Mouse (Mus musculus) kidney, postnatal 14 days (tissue): ENCODE measurements around the gene Atp6v1e2.
A peak's percentile ranks its signal among the peaks of the same experiment; 100 is the strongest.

Experiments
- DNase-seq: peaks from one replicate; pipeline ENCODE4 v3.0.0; 2022; ENCODE audit warnings: mixed read lengths

Atp6v1e2 gene

GRCm38 (mm10) chr17:86964041-86964440 is 16.3 kb upstream of the Atp6v1e2 start:
- DNase-seq: peak; percentile 28

GRCm38 (mm10) chr17:86963586-86963902 is 15.8 kb upstream of the Atp6v1e2 start:
- no peak for DNase-seq

GRCm38 (mm10) chr17:86962894-86963585 is 15.3 kb upstream of the Atp6v1e2 start, which contains the start of gene Rhoq:
Gene Rhoq, plus strand, starts transcription at chr17:86963082.
- peak; percentile 95 for DNase-seq

GRCm38 (mm10) chr17:86962297-86962893 is 14.7 kb upstream of the Atp6v1e2 start:
- peak; percentile 91 for DNase-seq

GRCm38 (mm10) chr17:86961301-86961841 is 13.7 kb upstream of the Atp6v1e2 start:
- peak; percentile 50 for DNase-seq

DNA sequence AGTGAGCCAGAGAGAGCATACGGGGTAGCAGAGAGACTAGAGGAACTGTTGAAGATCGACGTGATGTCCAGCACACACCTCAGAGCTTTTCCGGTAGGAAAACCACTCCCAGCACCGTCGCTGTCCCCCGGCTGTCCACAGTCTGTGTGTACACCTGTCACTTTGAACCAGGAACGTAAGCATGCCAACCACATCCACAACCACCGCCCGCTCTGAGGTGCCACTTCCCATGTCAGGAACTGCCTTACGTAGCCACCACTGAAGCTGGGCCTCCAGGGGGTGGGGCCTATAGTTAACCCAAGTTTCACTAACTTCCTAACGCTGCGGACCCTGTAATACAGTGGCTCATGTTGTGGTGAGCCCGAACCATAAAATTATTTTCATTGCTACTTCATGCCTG is 10.3 kb upstream of the Atp6v1e2 start:
- DNase-seq: no peak

DNA sequence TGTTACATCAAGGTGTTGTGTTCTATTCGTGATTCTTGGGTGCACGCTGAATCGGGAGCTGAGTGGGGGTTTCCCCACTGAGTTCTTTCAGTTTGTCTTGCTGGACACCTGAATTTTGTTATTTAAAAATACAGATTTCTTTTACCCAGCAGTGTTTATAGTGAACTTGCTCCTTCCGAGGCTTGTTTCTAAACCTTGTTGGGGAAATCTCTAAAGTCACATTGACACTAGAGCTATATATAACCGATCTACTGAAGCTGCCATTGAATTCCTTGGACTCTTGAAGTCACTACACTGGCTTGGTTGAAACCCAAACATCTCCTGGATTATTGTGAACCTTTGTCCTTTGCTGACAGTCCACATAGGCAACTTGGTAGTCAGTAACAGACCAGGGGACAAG is 9.5 kb upstream of the Atp6v1e2 start:
- DNase-seq: no peak

GRCm38 (mm10) chr17:86948801-86949200 is 1.1 kb upstream of the Atp6v1e2 start:
- DNase-seq: no peak

GRCm38 (mm10) chr17:86946078-86946477 is 1.6 kb downstream of the Atp6v1e2 start:
- no peak for DNase-seq

GRCm38 (mm10) chr17:86943158-86943557 is 4.5 kb downstream of the Atp6v1e2 start:
- DNase-seq: no peak

DNA sequence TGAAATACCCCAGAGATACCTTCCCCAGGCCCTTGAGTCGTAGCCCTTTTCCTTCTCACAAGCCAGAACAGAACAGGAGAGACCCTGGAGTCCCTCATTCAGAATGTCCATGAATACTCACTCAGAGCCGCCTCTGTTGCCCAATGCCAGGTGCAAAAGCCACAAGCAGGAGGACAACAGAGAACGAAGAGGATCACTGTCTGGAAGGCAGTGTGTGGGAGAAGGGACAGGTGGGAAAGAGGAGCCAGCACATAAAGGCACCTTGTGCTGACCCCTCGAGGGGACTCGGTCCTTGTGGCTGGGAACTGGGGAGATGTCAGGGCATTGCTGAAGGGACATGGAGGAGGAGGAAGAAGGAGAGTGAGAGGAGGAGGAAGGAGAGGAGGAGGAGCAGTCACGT is 5.6 kb downstream of the Atp6v1e2 start:
- no peak for DNase-seq

GRCm38 (mm10) chr17:86938683-86939082 is 9.0 kb downstream of the Atp6v1e2 start:
- no peak for DNase-seq

DNA sequence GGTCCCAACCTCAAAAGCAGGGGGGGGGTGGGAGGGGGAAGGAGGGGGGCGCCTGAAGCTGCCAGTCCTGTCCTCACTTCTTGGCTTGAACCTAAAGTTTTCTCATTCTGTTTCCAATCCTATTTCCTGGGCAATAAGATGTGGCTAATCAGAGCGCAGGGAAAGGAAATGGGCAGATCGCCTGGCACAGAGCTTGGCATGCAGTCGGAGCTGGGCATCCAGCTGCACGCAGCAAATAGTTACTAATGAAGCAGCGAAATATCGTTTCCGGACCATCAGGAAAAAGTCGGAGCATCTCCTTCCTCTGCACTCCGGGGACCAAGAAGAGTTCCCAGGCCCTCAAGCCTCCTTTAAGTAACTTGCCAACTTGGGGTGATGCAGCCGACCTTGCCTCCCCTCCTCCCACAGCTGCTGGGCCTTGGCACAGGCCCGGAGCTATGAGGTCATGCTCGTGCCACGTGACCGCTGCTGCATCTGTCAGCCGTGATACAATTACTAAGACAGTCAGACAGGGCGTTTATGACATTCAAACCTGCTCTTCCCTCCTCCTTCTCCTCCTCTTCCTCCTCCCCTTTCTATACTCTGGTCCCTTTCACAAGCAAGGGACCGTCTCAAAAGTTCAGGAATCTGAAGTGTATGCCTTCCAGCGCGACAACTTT is 10.1 kb downstream of the Atp6v1e2 start:
- DNase-seq: peak; percentile 86

GRCm38 (mm10) chr17:86937064-86937463 is 10.6 kb downstream of the Atp6v1e2 start:
- DNase-seq: no peak

GRCm38 (mm10) chr17:86932896-86933295 is 14.8 kb downstream of the Atp6v1e2 start:
- DNase-seq: no peak

- DNase-seq: no peak
These were observed 17.7 kb downstream of the Atp6v1e2 start for GRCm38 (mm10) chr17:86929981-86930380.

DNA sequence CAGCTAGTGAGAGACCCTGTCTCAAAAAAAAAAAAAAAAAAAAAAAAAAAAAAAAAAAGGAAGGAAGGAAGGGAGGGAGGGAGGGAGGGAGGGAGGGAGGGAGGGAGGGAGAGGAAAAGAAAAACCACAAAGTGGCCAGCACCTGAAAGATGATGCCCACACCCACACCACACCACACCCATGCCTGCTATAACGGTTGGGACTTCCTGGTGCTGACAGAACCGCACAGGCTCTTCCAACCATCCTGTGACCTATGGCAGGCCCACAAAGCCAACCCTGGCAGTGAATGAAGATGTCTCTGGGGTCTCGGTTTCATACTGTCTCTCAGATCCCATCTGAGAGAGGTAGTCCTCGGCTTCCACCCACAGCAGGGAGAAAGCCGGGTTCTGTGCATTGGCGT is 18.3 kb downstream of the Atp6v1e2 start:
- DNase-seq: no peak

DNA sequence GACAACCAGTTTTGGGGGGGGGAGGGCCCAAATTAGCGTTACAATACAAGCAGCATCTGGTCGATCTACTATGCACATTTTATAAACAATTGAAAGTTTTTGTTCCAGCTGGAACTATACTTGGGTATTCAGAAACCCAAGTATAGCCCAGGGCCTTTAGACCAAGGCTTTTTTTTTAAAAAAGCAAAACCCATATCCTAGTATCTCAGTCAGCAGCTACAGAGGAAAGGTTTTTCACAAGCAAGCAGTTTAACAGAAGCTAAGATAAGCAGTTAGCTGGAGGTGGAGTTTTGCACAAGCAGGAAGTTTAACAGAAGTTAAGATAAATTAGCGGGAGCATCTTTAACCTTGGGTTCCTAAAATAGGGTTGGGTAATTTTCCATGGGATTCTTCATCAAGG is 20.9 kb downstream of the Atp6v1e2 start:
- DNase-seq: no peak

GRCm38 (mm10) chr17:86924679-86925078 is 23.0 kb downstream of the Atp6v1e2 start:
- no peak for DNase-seq

DNA sequence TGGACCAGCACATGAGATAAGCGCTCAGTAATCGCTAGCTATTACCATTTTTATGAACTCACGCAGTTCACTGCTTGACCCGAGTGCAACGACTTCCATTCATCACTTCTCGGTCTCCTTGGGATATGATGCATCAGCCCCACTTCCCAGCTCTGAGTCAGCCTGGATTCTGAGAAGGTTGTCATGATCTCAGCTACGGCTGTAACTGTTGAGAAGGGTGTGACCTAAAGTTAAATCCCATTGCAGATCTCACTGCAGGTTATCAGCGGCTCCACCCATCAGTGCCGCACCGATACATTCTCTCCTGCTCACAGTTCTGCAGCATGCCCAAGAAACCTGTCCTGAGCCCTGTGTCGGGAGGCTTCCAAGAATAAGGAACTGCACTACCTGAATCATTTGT is 28.0 kb downstream of the Atp6v1e2 start:
- no peak for DNase-seq

- peak; percentile 38 for DNase-seq
These were observed 28.9 kb downstream of the Atp6v1e2 start for GRCm38 (mm10) chr17:86918786-86919185.

DNA sequence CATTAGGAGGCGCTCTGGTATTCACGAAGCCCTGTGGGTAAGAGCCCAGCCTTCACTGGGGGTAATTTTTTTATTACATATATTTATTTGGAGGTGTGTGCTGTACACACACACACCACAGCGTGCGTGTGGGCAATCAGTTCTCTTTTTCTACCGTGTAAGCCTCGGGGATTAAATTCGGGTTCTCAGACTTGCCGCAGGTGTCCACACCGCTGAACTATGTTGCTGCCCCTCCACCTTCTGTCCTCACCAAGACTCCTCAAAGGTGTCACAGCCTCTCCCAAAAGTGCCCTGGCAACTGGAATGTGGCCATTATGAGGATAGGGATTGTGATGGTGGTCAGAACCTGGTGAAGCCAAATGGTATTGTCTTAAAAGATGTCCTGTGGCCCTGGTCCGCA is 30.6 kb downstream of the Atp6v1e2 start, which contains the start of gene Tmem247:
Gene Tmem247 (plus strand): TSS at position 301 of the 400 bp plus-strand sequence.
- no peak for DNase-seq

GRCm38 (mm10) chr17:86915540-86915939 is 32.2 kb downstream of the Atp6v1e2 start:
- no peak for DNase-seq
